Comparison of ENCODE assay signal across 23 mouse cellular contexts in genomic region chr13:20098594-20098965, GRCm38 (mm10). TPM values are rescaled to one million over a fixed set of nuclear protein-coding genes. Genes with fewer than 3 reads are reported as not detected.
DNase-seq lines count a peak whose midpoint lies in the region; ATAC-seq and TF ChIP-seq lines count a peak whose summit lies in the region.
"Had no signal": no experiment of that assay in that cellular context is flagged by ENCODE, and none has a peak within 500 bp of the region (broad histone marks: within the 10 kb centered on the region; RNA-seq: fewer than 3 reads in every experiment).

No protein-coding gene starts in this region.

- no peak overlapping the region for H3K4me3 ChIP-seq in heart, embryonic 13.5 days
- H3K4me3 ChIP-seq in lung, embryonic 16.5 days (ENCODE audit: low read length), result no peak overlapping the region
- no peak overlapping the region for H3K4me3 ChIP-seq in lung, adult 2 months (replicated peaks; ENCODE audit: extremely low read depth, low read depth, low read length)
- no peak overlapping the region for H3K4me3 ChIP-seq in macrophage (ENCODE audit: inconsistent target)
- H3K4me3 ChIP-seq: embryonic facial prominence, embryonic 15.5 days; heart, adult 2 months; heart, embryonic 15.5 days; hindbrain, embryonic 15.5 days; limb, embryonic 15.5 days; megakaryocyte, embryonic 14.5 days; midbrain, embryonic 13.5 days had no signal

- WGBS in heart, embryonic 13.5 days, result 75% methylated on average over 3 of the region's 3 CpGs
- 54% methylated on average over 3 of the region's 3 CpGs for WGBS in lung, embryonic 16.5 days
- 62% methylated on average over 3 of the region's 3 CpGs for WGBS in lung, adult 2 months
- WGBS in macrophage (ENCODE audit: missing documents), result 94% methylated on average over 3 of the region's 3 CpGs

- no peaks in the 10 kb centered on the region for H3K36me3 ChIP-seq in heart, embryonic 13.5 days
- no peaks in the 10 kb centered on the region; the same call in 1 of the 2 replicates for H3K36me3 ChIP-seq in lung, embryonic 16.5 days (ENCODE audit: control insufficient read depth, insufficient read depth, low read length)
- H3K36me3 ChIP-seq in macrophage (ENCODE audit: inconsistent target), result no peaks in the 10 kb centered on the region
- H3K36me3 ChIP-seq: embryonic facial prominence, embryonic 15.5 days; heart, embryonic 15.5 days; hindbrain, embryonic 15.5 days; limb, embryonic 15.5 days; midbrain, embryonic 13.5 days had no signal

- no peak overlapping the region for H3K9ac ChIP-seq in heart, embryonic 13.5 days
- H3K9ac ChIP-seq in lung, embryonic 16.5 days (ENCODE audit: low read length), result no peak overlapping the region
- H3K9ac ChIP-seq: embryonic facial prominence, embryonic 15.5 days; heart, embryonic 15.5 days; hindbrain, embryonic 15.5 days; limb, embryonic 15.5 days; midbrain, embryonic 13.5 days had no signal

- no peaks in the 10 kb centered on the region for H3K9me3 ChIP-seq in heart, embryonic 13.5 days
- no peaks in the 10 kb centered on the region for H3K9me3 ChIP-seq in lung, embryonic 16.5 days (ENCODE audit: control insufficient read depth, low read length)
- H3K9me3 ChIP-seq: embryonic facial prominence, embryonic 15.5 days; heart, embryonic 15.5 days; hindbrain, embryonic 15.5 days; limb, embryonic 15.5 days; megakaryocyte, embryonic 14.5 days; midbrain, embryonic 13.5 days had no signal

- no peak for TF ChIP-seq POLR2A in lung, adult 2 months (IDR thresholded peaks at IDR 0.05; ENCODE audit: borderline replicate concordance, extremely low read depth, low read depth, low read length)

- peaks cover 100% of the 10 kb centered on the region for H3K79me2 ChIP-seq in macrophage (ENCODE audit: inconsistent target)

- no peak for DNase-seq in heart, adult 8-10 months (ENCODE audit: low spot score)
- DNase-seq in lung, adult 2 months, result no peak
- no peak for DNase-seq in embryo, embryonic 11 days
- DNase-seq in retina, postnatal 1 day, result no peak
- DNase-seq: adrenal gland, postnatal 25 days; cerebellum, adult 9-10 months; gastrocnemius, postnatal 14 days; heart, adult 2 months; kidney, adult 8-10 months; kidney, postnatal 10 days; left cerebral cortex, postnatal 4 days; lung, adult 18-20 months; right cerebral cortex, postnatal 14 days had no signal

- H3K4me1 ChIP-seq in heart, embryonic 13.5 days, result peaks cover 28% of the 10 kb centered on the region
- H3K4me1 ChIP-seq in lung, embryonic 16.5 days (replicated peaks; ENCODE audit: control insufficient read depth, insufficient read depth, low read length), result peaks cover 44% of the 10 kb centered on the region
- peaks cover 34% of the 10 kb centered on the region for H3K4me1 ChIP-seq in lung, adult 2 months (ENCODE audit: control insufficient read depth, insufficient read depth, low read length)
- H3K4me1 ChIP-seq: hindbrain, embryonic 15.5 days; limb, embryonic 15.5 days; midbrain, embryonic 13.5 days had no signal

- H3K4me2 ChIP-seq in heart, embryonic 13.5 days, result no peak overlapping the region
- no peak overlapping the region for H3K4me2 ChIP-seq in lung, embryonic 16.5 days (ENCODE audit: low read depth, low read length)
- H3K4me2 ChIP-seq: embryonic facial prominence, embryonic 15.5 days; heart, embryonic 15.5 days; hindbrain, embryonic 15.5 days; limb, embryonic 15.5 days; midbrain, embryonic 13.5 days had no signal

- ATAC-seq in heart, embryonic 13.5 days (ENCODE audit: extremely low read depth, insufficient number of reproducible peaks, low FRiP score, low TSS enrichment), result no peak
- ATAC-seq in lung, embryonic 16.5 days (ENCODE audit: low read depth), result no peak

- no peak for TF ChIP-seq CTCF in lung, adult 2 months (IDR thresholded peaks at IDR 0.05; ENCODE audit: insufficient read depth, low read length)

- peak overlapping the region; percentile 50 for H3K27ac ChIP-seq in heart, embryonic 13.5 days (replicated peaks)
- peak overlapping the region; percentile 62; the same call in 1 of the 2 replicates for H3K27ac ChIP-seq in lung, embryonic 16.5 days (ENCODE audit: low read length)
- H3K27ac ChIP-seq in macrophage, result peak overlapping the region; percentile 30; the same call in 1 of the 2 replicates
- H3K27ac ChIP-seq: hindbrain, embryonic 15.5 days; midbrain, embryonic 13.5 days had no signal

- peaks cover 16% of the 10 kb centered on the region for H3K27me3 ChIP-seq in heart, embryonic 13.5 days (replicated peaks)
- H3K27me3 ChIP-seq in lung, embryonic 16.5 days (ENCODE audit: control insufficient read depth, insufficient read depth, low read depth, low read length), result no peaks in the 10 kb centered on the region
- H3K27me3 ChIP-seq: embryonic facial prominence, embryonic 15.5 days; heart, embryonic 15.5 days; hindbrain, embryonic 15.5 days; limb, embryonic 15.5 days; midbrain, embryonic 13.5 days had no signal

RNA-seq across cellular contexts. Expression of gene Elmo1, which starts 8.2 kb away (rescaled TPM):
- 9.3 and 9.5 TPM in 2 replicates for polyA plus RNA-seq in heart, embryonic 13.5 days (2015; fragmentation: Nextera tagmentation; extraction: Ambion mirVana)
- total RNA-seq in heart, adult 8-10 months (2022), result 1 to 10 TPM; 7.0 to 9.4 (median 7.7) TPM
- polyA plus RNA-seq in lung, embryonic 16.5 days (2015; fragmentation: Nextera tagmentation; extraction: Ambion mirVana), result 43.9 and 44.3 TPM in 2 replicates
- 24.2 and 28.3 TPM in 2 replicates for polyA plus RNA-seq in lung, adult 2 months (2012; rRNA removed)
- 100 to 1,000 TPM; 288 to 518 (median 336) TPM for total RNA-seq in macrophage (2018; cell fraction: chromatin; rRNA removed)
- 10 to 100 TPM; 26.3 to 39.5 (median 30.3) TPM for total RNA-seq in macrophage (2018; cell fraction: cytosol; rRNA removed)
- total RNA-seq in macrophage (2018; cell fraction: nucleus; rRNA removed), result 100 to 1,000 TPM in 22 of 26 experiments, 10 to 100 TPM in 4; 95.7 to 372 (median 152) TPM
- 20.9 to 48.4 TPM (median 31.3 TPM) in 3 replicates for polyA plus RNA-seq in macrophage (2018)
- polyA plus RNA-seq: C2C12 had no signal
